Mouse (Mus musculus) lung, embryonic 14.5 days (tissue): ENCODE results near the gene Kif1bp. TPM values are rescaled to one million over a fixed set of nuclear protein-coding genes. Genes with fewer than 3 reads are reported as not detected.
A peak's percentile ranks its signal among the peaks of the same experiment; 100 is the strongest.
"Not testable (repeated sequence)": the region's sequence is repeated elsewhere in the genome, so short reads cannot be mapped to it uniquely, and the experiment has no call there.

ENCODE experiments used
- ATAC-seq: fragments of 200-750 bp; cut with Nextera tagmentation; 2 replicates; pipeline ENCODE4 v1.8.0; 2017; ENCODE audit warnings: mild to moderate bottlenecking, moderate TSS enrichment, moderate library complexity; ENCODE audit not compliant: insufficient read depth
- DNase-seq: peaks from one replicate; pipeline ENCODE4 v3.0.0-alpha.2; 2015
- H3K27ac ChIP-seq: fragments of 300-500 bp; sonication (generic); 2 replicates; pipeline ENCODE4 v1.5.1; 2014; ENCODE audit warnings: low read depth, mild to moderate bottlenecking, moderate library complexity
- H3K27me3 ChIP-seq: fragments of 300-500 bp; sonication (generic); 2 replicates; pipeline ENCODE4 v1.6.1; 2014; ENCODE audit warnings: low read length, control low read depth; ENCODE audit not compliant: insufficient read depth
- H3K36me3 ChIP-seq: fragments of 300-500 bp; sonication (generic); 2 replicates; pipeline ENCODE4 v1.6.1; 2014; ENCODE audit warnings: control low read depth; ENCODE audit not compliant: insufficient read depth
- H3K4me1 ChIP-seq: fragments of 300-500 bp; sonication (generic); 2 replicates; pipeline ENCODE4 v1.6.1; 2014; ENCODE audit warnings: antibody characterized with exemption, control low read depth; ENCODE audit not compliant: insufficient read depth
- H3K4me2 ChIP-seq: fragments of 300-500 bp; sonication (generic); 2 replicates; pipeline ENCODE4 v1.6.1; 2014; ENCODE audit warnings: mild to moderate bottlenecking
- H3K4me3 ChIP-seq: fragments of 300-500 bp; sonication (generic); 2 replicates; pipeline ENCODE4 v1.5.1; 2014; ENCODE audit warnings: low read depth, low read length
- H3K9ac ChIP-seq: fragments of 300-500 bp; sonication (generic); 2 replicates; pipeline ENCODE4 v1.6.1; 2014
- H3K9me3 ChIP-seq: fragments of 300-500 bp; sonication (generic); 2 replicates; pipeline ENCODE4 v1.6.1; 2016; ENCODE audit warnings: low read depth, low read length, control low read depth
- CTCF ChIP-seq: IDR thresholded peaks from 2 replicates; pipeline ENCODE4 v1.5.1; 2016; ENCODE audit warnings: antibody characterized with exemption, low read depth
- WGBS: fragments of 180-500 bp; shearing (Covaris S2); extraction: QIAGEN DNeasy Blood & Tissue Kit; methylation state at CpG from one replicate; pipeline ENCODE4 v1.1.7; 2014; 5-methylcytosine and 5-hydroxymethylcytosine counted together
- polyA plus RNA-seq: library from polyadenylated mRNA; unstranded; fragments of >200 nt; fragmentation: Nextera tagmentation; extraction: Ambion mirVana; gene quantifications from 2 replicates; pipeline ENCODE4 v1.2.1, GENCODE M21; 2014

Gene Kif1bp
- polyA plus RNA-seq, 1 experiment from 2014 or later = 42.7 TPM

DNA sequence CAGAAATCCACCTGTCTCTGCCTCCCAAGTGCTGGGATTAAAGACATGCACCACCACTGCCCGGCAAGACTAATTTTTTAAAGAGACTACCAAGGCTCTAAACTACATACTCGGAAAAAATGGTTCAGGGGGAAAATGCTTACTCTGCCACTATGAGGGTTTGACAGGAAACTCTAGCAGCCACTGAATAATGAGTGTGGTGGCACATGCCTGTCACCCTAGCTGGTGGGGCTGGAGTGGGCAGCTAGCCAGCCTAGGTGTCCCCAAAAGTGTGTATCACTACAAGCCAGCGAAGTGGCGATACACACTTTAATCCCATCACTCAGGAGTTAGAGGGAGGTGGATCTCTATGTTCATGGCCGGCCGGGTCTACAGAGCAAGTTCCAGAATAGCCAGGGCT, 21.8 kb upstream of the Kif1bp start:
- H3K36me3 ChIP-seq = peaks cover 32% of the 10 kb centered on the region
- no peak overlapping the region for H3K9ac ChIP-seq
- no peak for ATAC-seq
- H3K27me3 ChIP-seq = no peaks in the 10 kb centered on the region
- peaks cover 3% of the 10 kb centered on the region for H3K4me1 ChIP-seq
- DNase-seq = no peak
- no peak for TF ChIP-seq CTCF
- H3K4me2 ChIP-seq = no peak overlapping the region
- H3K27ac ChIP-seq = no peak overlapping the region
- no peaks in the 10 kb centered on the region for H3K9me3 ChIP-seq
- 84% methylated on average over 6 of the region's 6 CpGs for WGBS
- H3K4me3 ChIP-seq = no peak overlapping the region

GRCm38 (mm10) chr10:62599311-62599710, 21.1 kb upstream of the Kif1bp start:
- DNase-seq = not testable (repeated sequence)

DNA sequence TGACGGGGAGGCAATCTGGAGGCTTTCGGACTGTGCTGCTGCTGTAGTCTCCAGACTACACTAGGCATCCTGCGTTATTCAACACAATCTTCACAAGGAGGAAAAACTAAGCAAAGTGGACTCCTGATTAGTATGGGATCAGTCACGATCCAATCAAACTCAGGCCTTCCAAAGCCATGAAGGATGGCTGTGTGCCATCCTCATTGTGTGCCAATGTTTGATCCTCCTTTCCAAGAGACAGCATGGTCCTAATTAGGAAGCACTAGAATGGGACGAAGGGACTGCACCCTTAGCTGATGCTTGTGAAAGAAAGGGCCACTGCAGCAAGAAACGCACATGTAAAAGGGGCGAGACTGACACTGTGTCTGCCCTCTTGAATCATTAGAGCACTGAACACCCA, 14.2 kb upstream of the Kif1bp start:
- Histone ChIP-seq H3K4me1 (no peaks in the 10 kb centered on the region), H3K27ac (no peak overlapping the region), H3K9ac (no peak overlapping the region), H3K27me3 (no peaks in the 10 kb centered on the region), H3K9me3 (no peaks in the 10 kb centered on the region), H3K36me3 (peaks cover 95% of the 10 kb centered on the region), H3K4me2 (no peak overlapping the region), H3K4me3 (no peak overlapping the region)
- 85% methylated on average over 7 of the region's 7 CpGs for WGBS
- DNase-seq (no peak), ATAC-seq (no peak)
- TF ChIP-seq CTCF = no peak

More at GRCm38 (mm10) chr10:62599311-62599710, 21.1 kb upstream of the Kif1bp start:
- not testable (repeated sequence) for H3K4me2 ChIP-seq, H3K27ac ChIP-seq, H3K9me3 ChIP-seq, H3K4me3 ChIP-seq, H3K9ac ChIP-seq, ATAC-seq, H3K4me1 ChIP-seq, H3K27me3 ChIP-seq
- 89% methylated on average over 3 of the region's 3 CpGs for WGBS
- peaks cover 40% of the 10 kb centered on the region for H3K36me3 ChIP-seq

- no peak overlapping the region for H3K27ac ChIP-seq
- DNase-seq = peak; percentile 97
- peak; percentile 92 for TF ChIP-seq CTCF
- H3K36me3 ChIP-seq = peaks cover 98% of the 10 kb centered on the region
- ATAC-seq = 0 out of 2 replicates have a peak, but pooled peaks have one; percentile 62
- H3K9ac ChIP-seq = no peak overlapping the region
- no peaks in the 10 kb centered on the region for H3K4me1 ChIP-seq
- WGBS = 36% methylated on average over 6 of the region's 6 CpGs
- no peaks in the 10 kb centered on the region for H3K27me3 ChIP-seq
- H3K4me2 ChIP-seq = no peak overlapping the region
- no peaks in the 10 kb centered on the region for H3K9me3 ChIP-seq
- no peak overlapping the region for H3K4me3 ChIP-seq
Observed at GRCm38 (mm10) chr10:62590200-62590599, 11.9 kb upstream of the Kif1bp start.

GRCm38 (mm10) chr10:62588616-62589015, 10.4 kb upstream of the Kif1bp start:
- no peak overlapping the region for H3K4me3 ChIP-seq
- H3K27ac ChIP-seq = no peak overlapping the region
- H3K9ac ChIP-seq = no peak overlapping the region
- no peak for ATAC-seq
- H3K9me3 ChIP-seq = no peaks in the 10 kb centered on the region
- no peaks in the 10 kb centered on the region for H3K27me3 ChIP-seq
- DNase-seq = peak; percentile 35
- no peaks in the 10 kb centered on the region for H3K4me1 ChIP-seq
- no peak for TF ChIP-seq CTCF
- H3K4me2 ChIP-seq = no peak overlapping the region
- WGBS = 73% methylated on average over 4 of the region's 4 CpGs
- H3K36me3 ChIP-seq = peaks cover 99% of the 10 kb centered on the region

GRCm38 (mm10) chr10:62583245-62583644, 5.0 kb upstream of the Kif1bp start:
- Histone ChIP-seq H3K36me3 (peaks cover 78% of the 10 kb centered on the region), H3K9ac (no peak overlapping the region), H3K4me3 (no peak overlapping the region), H3K9me3 (no peaks in the 10 kb centered on the region), H3K27me3 (no peaks in the 10 kb centered on the region), H3K4me2 (no peak overlapping the region), H3K27ac (no peak overlapping the region), H3K4me1 (no peaks in the 10 kb centered on the region)
- 82% methylated on average over 1 of the region's 1 CpGs for WGBS
- ATAC-seq (no peak), DNase-seq (no peak)
- no peak for TF ChIP-seq CTCF

DNA sequence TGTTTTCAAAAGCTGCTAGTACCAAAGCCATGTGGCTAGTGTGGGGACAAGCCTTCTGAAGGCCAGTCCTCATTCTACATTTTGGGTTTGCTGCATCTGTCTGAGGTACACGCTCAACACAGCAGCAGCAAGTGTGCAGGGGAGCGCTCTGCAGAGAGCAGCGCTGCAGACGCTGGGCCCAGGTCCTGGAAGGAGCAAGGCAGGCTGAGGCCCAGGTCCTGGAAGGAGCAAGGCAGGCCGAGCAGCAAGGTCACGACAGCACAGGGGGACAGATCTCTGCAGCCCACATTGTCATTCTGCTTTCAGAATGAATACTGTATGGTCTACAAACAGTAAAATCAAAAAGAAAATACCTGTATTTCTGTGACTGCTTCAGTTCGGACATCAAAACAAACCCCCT, 4.4 kb upstream of the Kif1bp start:
- Histone ChIP-seq H3K4me3 (no peak overlapping the region), H3K27me3 (no peaks in the 10 kb centered on the region), H3K4me1 (no peaks in the 10 kb centered on the region; the same call in 1 of the 2 replicates), H3K9ac (no peak overlapping the region), H3K27ac (no peak overlapping the region), H3K4me2 (no peak overlapping the region), H3K9me3 (no peaks in the 10 kb centered on the region), H3K36me3 (peaks cover 72% of the 10 kb centered on the region)
- no peak for TF ChIP-seq CTCF
- ATAC-seq (no peak), DNase-seq (no peak)
- 78% methylated on average over 7 of the region's 7 CpGs for WGBS

- 91% methylated on average over 17 of the region's 17 CpGs for WGBS
- DNase-seq = no peak
- Histone ChIP-seq H3K9me3 (no peaks in the 10 kb centered on the region), H3K9ac (no peak overlapping the region), H3K27ac (no peak overlapping the region), H3K4me3 (no peak overlapping the region), H3K4me1 (peaks cover 3% of the 10 kb centered on the region; the same call in 1 of the 2 replicates), H3K36me3 (peaks cover 68% of the 10 kb centered on the region), H3K4me2 (no peak overlapping the region), H3K27me3 (no peaks in the 10 kb centered on the region)
- no peak for TF ChIP-seq CTCF
- ATAC-seq = no peak
Observed at GRCm38 (mm10) chr10:62582263-62582662, 4.0 kb upstream of the Kif1bp start.

DNA sequence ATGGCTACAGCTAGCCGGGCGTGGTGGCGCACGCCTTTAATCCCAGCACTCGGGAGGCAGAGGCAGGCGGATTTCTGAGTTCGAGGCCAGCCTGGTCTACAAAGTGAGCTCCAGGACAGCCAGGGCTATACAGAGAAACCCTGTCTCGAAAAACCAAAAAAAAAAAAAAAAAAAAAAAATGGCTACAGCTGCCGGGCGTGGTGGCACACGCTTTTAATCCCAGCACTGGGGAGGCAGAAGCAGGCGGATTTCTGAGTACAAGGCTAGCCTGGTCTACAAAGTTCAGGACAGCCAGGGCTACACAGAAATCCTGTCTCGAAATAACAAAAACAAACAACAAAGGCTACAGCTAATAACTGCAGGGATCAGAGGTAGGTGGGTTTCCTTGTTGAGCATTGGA, 872 bp upstream of the Kif1bp start:
- not testable (repeated sequence) for ATAC-seq, H3K4me2 ChIP-seq, DNase-seq, H3K27me3 ChIP-seq, H3K9ac ChIP-seq, H3K27ac ChIP-seq, H3K9me3 ChIP-seq, H3K4me1 ChIP-seq, H3K4me3 ChIP-seq
- WGBS = 86% methylated on average over 11 of the region's 13 CpGs
- peaks cover 51% of the 10 kb centered on the region for H3K36me3 ChIP-seq
